Mouse (Mus musculus) midbrain, postnatal 0 days (tissue): Measurements from ENCODE around the gene Idua. TPM values are rescaled to one million over a fixed set of nuclear protein-coding genes. Genes with fewer than 3 reads are reported as not detected.

Source experiments
- ATAC-seq: fragments of 200-750 bp; cut with Nextera tagmentation; 2 replicates; pipeline ENCODE4 v1.8.0; 2017; ENCODE audit warnings: moderate number of reproducible peaks, mild to moderate bottlenecking, moderate TSS enrichment, moderate library complexity; ENCODE audit not compliant: low FRiP score
- DNase-seq: peaks from one replicate; pipeline ENCODE4 v3.0.0-alpha.2; 2015; ENCODE audit warnings: low spot score
- H3K27ac ChIP-seq: fragments of 300-500 bp; sonication (generic); 2 replicates; pipeline ENCODE4 v1.5.1; 2014; ENCODE audit warnings: low read depth, mild to moderate bottlenecking, low read length, mixed read lengths
- H3K27me3 ChIP-seq: fragments of 300-500 bp; sonication (generic); 2 replicates; pipeline ENCODE4 v1.6.1; 2014; ENCODE audit warnings: low read length, control low read depth, mixed read lengths; ENCODE audit not compliant: insufficient read depth
- H3K36me3 ChIP-seq: fragments of 300-500 bp; sonication (generic); 2 replicates; pipeline ENCODE4 v1.6.1; 2014; ENCODE audit warnings: low read length, control low read depth, mixed read lengths; ENCODE audit not compliant: insufficient read depth
- H3K4me1 ChIP-seq: fragments of 300-500 bp; sonication (generic); 2 replicates; pipeline ENCODE4 v1.6.1; 2014; ENCODE audit warnings: mild to moderate bottlenecking, control low read depth, antibody characterized with exemption, low read length, mixed read lengths; ENCODE audit not compliant: insufficient read depth
- H3K4me2 ChIP-seq: fragments of 300-500 bp; sonication (generic); 2 replicates; pipeline ENCODE4 v1.6.1; 2014; ENCODE audit warnings: low read depth, mild to moderate bottlenecking, low read length, mixed read lengths; ENCODE audit not compliant: poor library complexity, severe bottlenecking
- H3K4me3 ChIP-seq: fragments of 300-500 bp; sonication (generic); 2 replicates; pipeline ENCODE4 v1.5.1; 2014; ENCODE audit warnings: low read depth, mild to moderate bottlenecking, low read length, moderate library complexity
- H3K9ac ChIP-seq: fragments of 300-500 bp; sonication (generic); replicated peaks from 2 replicates; pipeline ENCODE4 v1.6.1; 2014; ENCODE audit warnings: mild to moderate bottlenecking, low read length, moderate library complexity, mixed read lengths; ENCODE audit not compliant: poor library complexity, severe bottlenecking
- H3K9me3 ChIP-seq: fragments of 300-500 bp; sonication (generic); 2 replicates; pipeline ENCODE4 v1.6.1; 2016; ENCODE audit warnings: low read length, control low read depth
- CTCF ChIP-seq: IDR thresholded peaks from 2 replicates; pipeline ENCODE4 v1.5.1; 2016; ENCODE audit warnings: antibody characterized with exemption, mild to moderate bottlenecking
- WGBS: fragments of 180-500 bp; shearing (Covaris S2); extraction: QIAGEN DNeasy Blood & Tissue Kit; methylation state at CpG from one replicate; pipeline ENCODE4 v1.1.7; 2014; 5-methylcytosine and 5-hydroxymethylcytosine counted together
- polyA plus RNA-seq: library from polyadenylated mRNA; unstranded; fragments of >200 nt; fragmentation: Nextera tagmentation; extraction: Ambion mirVana; gene quantifications from 2 replicates; pipeline ENCODE4 v1.2.1, GENCODE M21; 2015
- total RNA-seq: library from RNA; depleted of rRNA; stranded (reverse); fragments of >200 nt; gene quantifications from 2 replicates; pipeline ENCODE4 v1.2.3, GENCODE M21; 2014

The Idua gene
- total and polyA plus RNA-seq, 2 experiments from 2014 or later = 8.8 to 10.9 TPM

GRCm38 (mm10) chr5:108689091-108689490 is 29.0 kb downstream of the Idua start:
- no peaks in the 10 kb centered on the region for H3K9me3 ChIP-seq
- WGBS = 47% methylated on average over 5 of the region's 5 CpGs
- H3K36me3 ChIP-seq = no peaks in the 10 kb centered on the region
- ATAC-seq = no peak
- H3K27ac ChIP-seq = no peak overlapping the region
- H3K4me3 ChIP-seq = no peak overlapping the region
- peak; percentile 49 for DNase-seq
- H3K27me3 ChIP-seq = peaks cover 5% of the 10 kb centered on the region; the same call in 1 of the 2 replicates
- TF ChIP-seq CTCF = no peak
- H3K9ac ChIP-seq = no peak overlapping the region
- H3K4me1 ChIP-seq = no peaks in the 10 kb centered on the region
- no peak overlapping the region for H3K4me2 ChIP-seq

- H3K36me3 ChIP-seq = no peaks in the 10 kb centered on the region
- ATAC-seq (no peak), DNase-seq (no peak)
- no peak overlapping the region for H3K4me3 ChIP-seq
- 0 out of 2 replicates have a peak, but pooled peaks cover 4% of the 10 kb centered on the region for H3K4me1 ChIP-seq
- peaks cover 12% of the 10 kb centered on the region; the same call in 1 of the 2 replicates for H3K27me3 ChIP-seq
- H3K9me3 ChIP-seq = no peaks in the 10 kb centered on the region
- TF ChIP-seq CTCF = peak; percentile 25; the same call in 1 of the 2 replicates
- no peak overlapping the region for H3K9ac ChIP-seq
- H3K27ac ChIP-seq = no peak overlapping the region
- 71% methylated on average over 4 of the region's 4 CpGs for WGBS
- no peak overlapping the region for H3K4me2 ChIP-seq
These were observed 31.0 kb downstream of the Idua start for GRCm38 (mm10) chr5:108691152-108691551.

GRCm38 (mm10) chr5:108692271-108692670 is 32.1 kb downstream of the Idua start, which contains the start of gene Fgfrl1:
Gene Fgfrl1, plus strand, starts transcription at chr5:108692382.
- Histone ChIP-seq H3K36me3 (no peaks in the 10 kb centered on the region), H3K4me3 (0 out of 2 replicates have a peak within 1 kb of the TSS, but pooled peaks have one; percentile 15), H3K4me2 (peak within 1 kb of the TSS; percentile 98), H3K9ac (no peak within 1 kb of the TSS), H3K9me3 (no peaks in the 10 kb centered on the region), H3K27me3 (peaks cover 12% of the 10 kb centered on the region; the same call in 1 of the 2 replicates), H3K4me1 (0 out of 2 replicates have a peak, but pooled peaks cover 4% of the 10 kb centered on the region), H3K27ac (no peak within 1 kb of the TSS)
- ATAC-seq (no peak), DNase-seq (no peak)
- TF ChIP-seq CTCF = peak; percentile 39
- 6% methylated on average over 14 of the region's 18 CpGs for WGBS

GRCm38 (mm10) chr5:108693872-108694288 is 33.7 kb downstream of the Idua start:
- Histone ChIP-seq H3K4me1 (0 out of 2 replicates have a peak, but pooled peaks cover 4% of the 10 kb centered on the region), H3K9ac (0 out of 2 replicates have a peak overlapping the region, but pooled peaks have one; percentile 44), H3K4me2 (peak overlapping the region; percentile 98), H3K9me3 (no peaks in the 10 kb centered on the region), H3K36me3 (no peaks in the 10 kb centered on the region), H3K27me3 (peaks cover 12% of the 10 kb centered on the region; the same call in 1 of the 2 replicates), H3K4me3 (peak overlapping the region; percentile 70), H3K27ac (no peak overlapping the region)
- DNase-seq (peak; percentile 88), ATAC-seq (peak; percentile 94)
- TF ChIP-seq CTCF = no peak
- 1% methylated on average over 33 of the region's 43 CpGs for WGBS

- no peak for TF ChIP-seq CTCF
- Histone ChIP-seq H3K4me1 (0 out of 2 replicates have a peak, but pooled peaks cover 4% of the 10 kb centered on the region), H3K27ac (no peak overlapping the region), H3K9ac (peak overlapping the region; percentile 44; the same call in 1 of the 2 replicates), H3K4me3 (peak overlapping the region; percentile 70), H3K9me3 (no peaks in the 10 kb centered on the region), H3K27me3 (peaks cover 12% of the 10 kb centered on the region; the same call in 1 of the 2 replicates), H3K36me3 (no peaks in the 10 kb centered on the region), H3K4me2 (peak overlapping the region; percentile 98)
- 1% methylated on average over 63 of the region's 99 CpGs for WGBS
- peak; percentile 50; the same call in 1 of the 2 replicates for ATAC-seq
- no peak for DNase-seq
These were observed 34.5 kb downstream of the Idua start for GRCm38 (mm10) chr5:108694352-108695261.
